Mouse (Mus musculus): Measurements from ENCODE around the gene Epha7.

DNA sequence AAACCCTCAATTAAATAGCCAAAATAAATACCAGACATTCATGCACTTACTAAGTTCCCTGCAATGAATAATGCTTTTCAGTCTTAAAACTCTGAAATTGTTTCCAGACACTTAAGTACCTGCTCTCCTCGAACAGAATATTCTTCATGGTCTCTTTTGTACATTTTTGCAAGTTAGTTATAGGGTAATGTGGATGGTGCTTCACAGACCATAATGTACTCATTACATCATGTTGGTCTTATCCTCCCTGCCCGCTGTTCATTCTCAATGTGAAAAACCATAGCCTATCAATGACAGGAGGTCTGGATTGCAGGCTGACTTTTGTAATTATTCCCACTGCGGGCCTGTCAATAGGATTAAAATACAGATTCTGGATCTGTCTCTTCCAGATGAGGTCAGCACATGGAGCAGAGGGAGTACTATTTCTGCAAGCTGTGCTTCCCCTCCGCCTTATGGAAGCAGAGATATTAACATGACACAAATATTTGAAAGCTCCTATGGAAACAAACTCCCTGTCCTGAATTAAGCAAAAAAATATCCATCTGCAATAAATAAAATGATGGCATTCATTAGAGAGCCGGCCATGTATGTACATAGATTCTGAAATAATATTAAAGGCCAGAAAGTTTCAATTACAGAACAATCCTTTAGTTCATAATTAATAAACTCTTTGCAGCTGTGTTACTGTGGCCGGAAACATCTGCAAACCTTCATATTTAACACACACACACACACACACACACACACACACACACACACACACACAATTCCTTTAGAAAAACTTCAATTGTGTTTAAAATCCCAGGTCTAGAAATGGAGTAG, 50.1 kb downstream of the Epha7 start:
- no peak for TF ChIP-seq EP300 (IDR thresholded peaks at IDR 0.05; ENCODE audit: low read depth)
- no peak for TF ChIP-seq CTCF (IDR thresholded peaks at IDR 0.05; ENCODE audit: low read depth)

Measured in heart, postnatal 0 days (tissue).